Mouse (Mus musculus): ENCODE measurements at regions not wholly inside any gene's neighbourhood (a gene's known extent, or its start where the extent isn't known, plus 50 kb on each side); places are given as distances from the start of the nearest gene placed in this dataset.

GRCm38 (mm10) chr12:98043436-98043835 is 215.8 kb downstream of the Galc start:
- no peak overlapping the region for H3K27ac ChIP-seq (replicated peaks; ENCODE audit: low read depth, low read length)
- no peak for TF ChIP-seq POLR2A (IDR thresholded peaks at IDR 0.05; ENCODE audit: borderline replicate concordance, extremely low read depth, insufficient read depth, insufficient read length)
- H3K4me2 ChIP-seq (replicated peaks; ENCODE audit: low read depth, low read length, severe bottlenecking) = no peak overlapping the region
- ATAC-seq (ENCODE audit: low FRiP score, low read depth) (no peak), DNase-seq (ENCODE audit: low spot score) (no peak)
- no peak overlapping the region for H3K9ac ChIP-seq (ENCODE audit: low read depth, low read length, severe bottlenecking)
- no peaks in the 10 kb centered on the region for H3K9me3 ChIP-seq (ENCODE audit: control insufficient read depth, low read length)
- 63% methylated on average over 5 of the region's 5 CpGs for WGBS
- no peaks in the 10 kb centered on the region for H3K36me3 ChIP-seq (ENCODE audit: control insufficient read depth, insufficient read depth, low read length)
- no peaks in the 10 kb centered on the region for H3K4me1 ChIP-seq (ENCODE audit: control insufficient read depth, insufficient read depth, low read length)
- no peak overlapping the region for H3K4me3 ChIP-seq (replicated peaks; ENCODE audit: low read length)
- no peaks in the 10 kb centered on the region for H3K27me3 ChIP-seq (ENCODE audit: control insufficient read depth, insufficient read depth, low read length)

GRCm38 (mm10) chr12:98039677-98040076 is 219.6 kb downstream of the Galc start:
- H3K4me2 ChIP-seq (replicated peaks; ENCODE audit: low read depth, low read length, severe bottlenecking) = no peak overlapping the region
- no peaks in the 10 kb centered on the region for H3K9me3 ChIP-seq (ENCODE audit: control insufficient read depth, low read length)
- H3K27ac ChIP-seq (replicated peaks; ENCODE audit: low read depth, low read length) = no peak overlapping the region
- H3K27me3 ChIP-seq (ENCODE audit: control insufficient read depth, insufficient read depth, low read length) = no peaks in the 10 kb centered on the region
- no peaks in the 10 kb centered on the region for H3K36me3 ChIP-seq (ENCODE audit: control insufficient read depth, insufficient read depth, low read length)
- 85% methylated on average over 4 of the region's 4 CpGs for WGBS
- no peak overlapping the region for H3K9ac ChIP-seq (ENCODE audit: low read depth, low read length, severe bottlenecking)
- H3K4me1 ChIP-seq (ENCODE audit: control insufficient read depth, insufficient read depth, low read length) = no peaks in the 10 kb centered on the region
- no peak overlapping the region for H3K4me3 ChIP-seq (replicated peaks; ENCODE audit: low read length)
- no peak for DNase-seq (ENCODE audit: low spot score)
- no peak for ATAC-seq (ENCODE audit: low FRiP score, low read depth)
- TF ChIP-seq POLR2A (IDR thresholded peaks at IDR 0.05; ENCODE audit: borderline replicate concordance, extremely low read depth, insufficient read depth, insufficient read length) = no peak

DNA sequence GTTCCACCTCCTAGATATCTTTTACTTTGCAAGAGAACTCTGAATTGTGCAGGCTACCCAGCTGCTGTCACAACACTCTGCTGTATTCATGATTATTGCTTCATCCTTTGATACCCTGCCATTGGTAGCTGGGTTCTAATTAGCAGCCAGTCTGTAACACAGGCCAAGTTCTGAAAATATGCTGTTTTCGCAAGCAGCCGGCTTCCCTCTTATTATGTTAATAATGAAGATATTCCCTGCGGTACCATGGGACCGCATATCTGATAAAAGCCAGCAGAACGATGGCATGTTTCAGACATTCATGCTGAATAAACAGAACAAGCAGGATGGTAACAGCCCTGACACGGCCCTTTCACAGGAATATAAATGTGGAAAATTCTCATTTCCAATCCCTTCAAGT is 235.6 kb downstream of the Galc start:
- DNase-seq (ENCODE audit: low spot score) (no peak), ATAC-seq (ENCODE audit: low FRiP score, low read depth) (no peak)
- WGBS = 87% methylated on average over 6 of the region's 6 CpGs
- H3K27ac ChIP-seq (replicated peaks; ENCODE audit: low read depth, low read length) = no peak overlapping the region
- no peaks in the 10 kb centered on the region for H3K4me1 ChIP-seq (ENCODE audit: control insufficient read depth, insufficient read depth, low read length)
- no peak for TF ChIP-seq POLR2A (IDR thresholded peaks at IDR 0.05; ENCODE audit: borderline replicate concordance, extremely low read depth, insufficient read depth, insufficient read length)
- no peaks in the 10 kb centered on the region for H3K9me3 ChIP-seq (ENCODE audit: control insufficient read depth, low read length)
- no peak overlapping the region for H3K4me3 ChIP-seq (replicated peaks; ENCODE audit: low read length)
- H3K27me3 ChIP-seq (ENCODE audit: control insufficient read depth, insufficient read depth, low read length) = no peaks in the 10 kb centered on the region
- no peak overlapping the region for H3K9ac ChIP-seq (ENCODE audit: low read depth, low read length, severe bottlenecking)
- H3K36me3 ChIP-seq (ENCODE audit: control insufficient read depth, insufficient read depth, low read length) = no peaks in the 10 kb centered on the region
- H3K4me2 ChIP-seq (replicated peaks; ENCODE audit: low read depth, low read length, severe bottlenecking) = no peak overlapping the region

DNA sequence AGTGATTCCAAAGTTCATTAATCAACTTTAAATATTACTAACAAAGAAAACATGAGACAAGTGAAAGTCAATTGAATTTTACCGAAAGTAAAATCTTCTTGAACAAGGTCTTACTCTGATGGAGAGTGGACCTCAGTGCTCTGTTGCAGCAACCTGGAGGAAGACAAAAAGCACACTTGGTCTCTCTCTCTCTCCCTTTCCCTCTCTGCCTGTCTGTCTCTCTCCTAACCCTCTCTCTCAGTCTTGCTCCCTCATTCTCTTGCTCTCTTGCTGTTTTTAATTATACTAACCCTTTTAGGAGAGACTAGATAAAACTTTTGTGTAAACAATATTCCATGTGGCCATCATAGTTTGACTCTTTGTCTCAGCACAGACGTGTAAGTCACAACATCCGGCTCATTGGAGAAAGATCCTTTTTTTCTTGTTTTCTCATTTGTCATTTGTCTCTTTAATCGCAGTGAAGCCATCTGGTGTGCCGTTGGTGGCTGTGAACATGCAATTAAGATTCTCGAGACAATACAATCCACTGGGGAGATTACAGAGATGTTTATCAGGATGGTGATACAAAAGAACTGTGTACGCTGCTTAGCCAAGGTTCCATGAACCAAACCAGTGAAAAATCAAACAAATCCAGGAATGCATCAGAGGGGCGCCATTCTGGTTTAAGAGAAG is 244.5 kb downstream of the Galc start:
- ATAC-seq (ENCODE audit: low FRiP score, low read depth) (no peak), DNase-seq (ENCODE audit: low spot score) (no peak)
- Histone ChIP-seq H3K9me3 (ENCODE audit: control insufficient read depth, low read length) (no peaks in the 10 kb centered on the region), H3K4me2 (replicated peaks; ENCODE audit: low read depth, low read length, severe bottlenecking) (no peak overlapping the region), H3K27ac (replicated peaks; ENCODE audit: low read depth, low read length) (no peak overlapping the region), H3K4me3 (replicated peaks; ENCODE audit: low read length) (no peak overlapping the region), H3K4me1 (ENCODE audit: control insufficient read depth, insufficient read depth, low read length) (no peaks in the 10 kb centered on the region), H3K9ac (ENCODE audit: low read depth, low read length, severe bottlenecking) (no peak overlapping the region), H3K36me3 (ENCODE audit: control insufficient read depth, insufficient read depth, low read length) (no peaks in the 10 kb centered on the region), H3K27me3 (ENCODE audit: control insufficient read depth, insufficient read depth, low read length) (no peaks in the 10 kb centered on the region)
- 52% methylated on average over 8 of the region's 8 CpGs for WGBS
- no peak for TF ChIP-seq POLR2A (IDR thresholded peaks at IDR 0.05; ENCODE audit: borderline replicate concordance, extremely low read depth, insufficient read depth, insufficient read length)

- Histone ChIP-seq H3K9ac (ENCODE audit: low read depth, low read length, severe bottlenecking) (no peak overlapping the region), H3K27me3 (ENCODE audit: control insufficient read depth, insufficient read depth, low read length) (no peaks in the 10 kb centered on the region), H3K9me3 (ENCODE audit: control insufficient read depth, low read length) (no peaks in the 10 kb centered on the region), H3K4me3 (replicated peaks; ENCODE audit: low read length) (no peak overlapping the region), H3K27ac (replicated peaks; ENCODE audit: low read depth, low read length) (no peak overlapping the region), H3K36me3 (ENCODE audit: control insufficient read depth, insufficient read depth, low read length) (no peaks in the 10 kb centered on the region), H3K4me1 (ENCODE audit: control insufficient read depth, insufficient read depth, low read length) (no peaks in the 10 kb centered on the region), H3K4me2 (replicated peaks; ENCODE audit: low read depth, low read length, severe bottlenecking) (no peak overlapping the region)
- DNase-seq (ENCODE audit: low spot score) = peak; percentile 34
- no peak for TF ChIP-seq POLR2A (IDR thresholded peaks at IDR 0.05; ENCODE audit: borderline replicate concordance, extremely low read depth, insufficient read depth, insufficient read length)
- ATAC-seq (ENCODE audit: low FRiP score, low read depth) = peak; percentile 63; the same call in 1 of the 2 replicates
- WGBS = 52% methylated on average over 2 of the region's 2 CpGs
Measured at GRCm38 (mm10) chr12:98009175-98009574, 250.1 kb downstream of the Galc start.
